Mouse (Mus musculus) forebrain, embryonic 10.5 days (tissue): Measurements from ENCODE around the gene Mindy2. TPM values are rescaled to one million over a fixed set of nuclear protein-coding genes. Genes with fewer than 3 reads are reported as not detected.
A peak's percentile ranks its signal among the peaks of the same experiment; 100 is the strongest.

Source experiments
- DNase-seq: peaks from one replicate; pipeline ENCODE4 v3.0.0-alpha.2; 2017; ENCODE audit warnings: low spot score; ENCODE audit errors: extremely low spot score
- H3K27ac ChIP-seq: fragments of 300-500 bp; sonication (generic); 2 replicates; pipeline ENCODE4 v1.5.1; 2016; ENCODE audit warnings: mild to moderate bottlenecking
- H3K27me3 ChIP-seq: fragments of 300-500 bp; sonication (generic); 2 replicates; pipeline ENCODE4 v1.6.1; 2016; ENCODE audit warnings: mild to moderate bottlenecking; ENCODE audit not compliant: poor library complexity, severe bottlenecking
- H3K36me3 ChIP-seq: fragments of 300-500 bp; sonication (generic); replicated peaks from 2 replicates; pipeline ENCODE4 v1.6.1; 2016; ENCODE audit warnings: mild to moderate bottlenecking, moderate library complexity
- H3K4me1 ChIP-seq: fragments of 300-500 bp; sonication (generic); 2 replicates; pipeline ENCODE4 v1.6.1; 2016
- H3K4me3 ChIP-seq: fragments of 300-500 bp; sonication (generic); 2 replicates; pipeline ENCODE4 v1.5.1; 2016; ENCODE audit warnings: mild to moderate bottlenecking, moderate library complexity
- H3K9me3 ChIP-seq: fragments of 300-500 bp; sonication (generic); 2 replicates; pipeline ENCODE4 v1.6.1; 2016; ENCODE audit warnings: mild to moderate bottlenecking, moderate library complexity
- WGBS: fragments of 180-500 bp; shearing (Covaris S2); methylation state at CpG from one replicate; pipeline ENCODE4 v1.1.7; 2016; 5-methylcytosine and 5-hydroxymethylcytosine counted together
- polyA plus RNA-seq: library from polyadenylated mRNA; unstranded; fragments of >200 nt; fragmentation: Nextera tagmentation; extraction: Ambion mirVana; gene quantifications from 2 replicates; pipeline ENCODE4 v1.2.1, GENCODE M21; 2016

Gene Mindy2
- polyA plus RNA-seq = 3.7 and 4.2 TPM in 2 replicates

DNA sequence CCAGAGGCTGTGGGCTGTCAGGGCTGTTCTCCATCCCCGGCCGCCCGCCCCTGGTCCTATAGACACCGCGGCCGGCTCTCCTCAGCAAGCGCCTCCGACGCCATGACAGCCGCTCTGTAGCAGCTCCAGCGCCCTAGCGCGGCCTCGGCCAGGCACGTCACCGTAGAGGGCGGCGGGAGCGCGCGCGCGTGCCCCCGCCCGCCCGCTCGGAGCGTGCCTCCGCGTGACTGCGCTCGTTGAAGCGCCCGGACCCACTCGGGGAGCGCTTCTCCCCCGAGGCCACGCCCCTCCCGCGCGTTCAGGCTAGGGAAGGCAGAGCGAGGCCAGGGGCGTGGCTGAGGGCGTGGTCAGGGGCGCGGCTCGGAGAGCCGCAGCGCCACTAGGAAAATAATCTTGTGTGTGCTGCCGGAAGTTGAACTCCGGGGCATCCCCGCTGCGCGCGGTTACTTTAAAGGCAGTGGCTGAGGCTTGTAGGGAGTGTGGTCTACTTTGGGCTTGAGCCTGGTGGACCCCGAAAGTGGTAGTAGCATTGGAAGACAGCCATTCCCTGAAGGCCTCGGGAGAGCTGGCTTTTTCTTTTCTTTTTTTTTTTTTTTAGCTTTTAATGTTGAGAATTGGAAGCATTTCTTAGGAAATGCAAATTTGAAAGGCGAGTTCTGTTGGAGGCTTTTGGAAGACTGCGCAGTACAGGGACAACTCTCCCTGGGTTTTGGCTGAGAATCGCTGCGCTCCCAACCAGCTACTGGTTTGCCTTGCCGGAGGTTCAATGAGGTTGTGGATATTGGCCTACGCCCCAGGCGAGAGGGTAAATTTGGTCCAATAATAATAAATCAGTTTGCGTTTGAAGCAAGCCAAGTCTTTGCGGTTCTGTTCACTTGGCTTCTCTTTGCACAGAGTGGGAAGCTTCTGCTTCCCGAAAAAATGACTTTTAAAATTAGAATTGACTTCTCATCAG lies at the start of gene Mindy2:
Mindy2 (minus strand) TSS at position 162 of the 955 bp plus-strand sequence.
- DNase-seq = peak; percentile 94
- Histone ChIP-seq H3K27me3 (no peaks in the 10 kb centered on the region), H3K9me3 (no peaks in the 10 kb centered on the region), H3K4me1 (peaks cover 34% of the 10 kb centered on the region), H3K4me3 (peak within 1 kb of the TSS; percentile 87), H3K36me3 (no peaks in the 10 kb centered on the region), H3K27ac (peak within 1 kb of the TSS; percentile 91)
- WGBS = 3% methylated on average over 67 of the region's 67 CpGs

DNA sequence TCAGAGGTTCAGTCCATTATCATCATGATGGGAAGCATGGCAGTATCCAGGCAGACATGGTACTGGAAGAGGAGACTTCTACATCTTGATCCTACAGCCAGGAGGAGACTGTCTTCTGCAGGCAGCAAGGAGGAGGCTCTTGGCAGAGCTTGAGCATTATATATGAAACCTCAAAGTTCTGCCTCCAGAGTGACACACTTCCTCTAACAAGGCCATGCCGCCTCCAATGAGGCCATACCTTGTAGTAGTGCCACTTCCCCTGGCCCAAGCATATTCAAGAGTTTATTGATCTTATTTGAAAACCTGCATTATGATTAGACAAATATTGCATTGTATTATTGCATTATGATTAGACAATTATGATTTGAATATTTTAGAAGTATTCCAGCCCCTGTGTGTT lies 49.5 kb upstream of the Mindy2 start:
- Histone ChIP-seq H3K4me3 (no peak overlapping the region), H3K4me1 (no peaks in the 10 kb centered on the region), H3K9me3 (no peaks in the 10 kb centered on the region), H3K27ac (no peak overlapping the region), H3K27me3 (no peaks in the 10 kb centered on the region), H3K36me3 (peaks cover 20% of the 10 kb centered on the region)
- DNase-seq = no peak
- 94% methylated on average over 1 of the region's 1 CpGs for WGBS

DNA sequence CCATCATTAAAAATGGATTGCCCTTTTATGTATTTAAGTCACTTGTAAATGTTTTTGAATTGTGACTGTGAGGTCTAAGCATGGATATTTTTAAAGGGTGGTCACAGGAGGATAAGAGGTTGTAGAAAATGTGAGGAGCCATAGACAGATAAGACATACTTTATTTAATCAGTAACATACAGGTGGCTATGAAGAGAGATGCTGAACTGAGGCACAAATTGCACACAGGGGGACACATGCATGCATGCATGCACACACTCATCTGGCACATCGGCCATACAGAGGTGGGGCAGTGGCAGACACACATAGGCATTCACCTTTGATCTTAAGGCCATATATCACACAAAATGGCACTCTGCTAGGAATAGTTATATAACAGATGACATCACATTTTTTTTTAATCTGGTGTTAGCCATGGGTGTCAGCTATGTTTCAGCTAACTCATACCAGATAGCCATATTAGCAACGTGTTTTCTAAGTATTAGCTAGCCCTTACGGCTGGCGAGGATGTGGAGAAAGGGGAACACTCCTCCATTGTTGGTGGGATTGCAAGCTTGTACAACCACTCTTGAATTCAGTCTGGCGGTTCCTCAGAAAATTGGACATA lies 46.7 kb upstream of the Mindy2 start:
- DNase-seq = no peak
- WGBS = 95% methylated on average over 5 of the region's 5 CpGs

DNA sequence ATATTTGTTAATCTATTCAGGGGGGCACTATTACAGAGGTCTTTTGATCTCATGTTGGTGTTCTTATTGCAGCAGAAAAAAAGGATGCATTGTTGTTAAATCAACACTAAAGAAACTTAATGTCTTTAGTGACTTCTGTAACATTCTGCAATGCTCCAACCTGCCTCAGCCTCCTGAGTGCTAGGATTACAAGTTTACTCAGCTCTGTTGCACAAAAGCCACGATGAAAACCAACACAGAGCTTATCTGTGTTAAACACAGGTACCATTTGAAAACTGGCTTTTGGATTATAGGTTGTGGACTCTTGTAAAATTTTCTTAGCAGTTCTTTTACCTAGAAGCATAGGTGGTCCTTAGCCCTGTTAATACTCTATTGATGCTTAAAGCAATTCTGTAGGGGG lies 41.1 kb upstream of the Mindy2 start:
- Histone ChIP-seq H3K27ac (no peak overlapping the region), H3K9me3 (no peaks in the 10 kb centered on the region), H3K4me1 (peaks cover 6% of the 10 kb centered on the region), H3K4me3 (no peak overlapping the region), H3K36me3 (no peaks in the 10 kb centered on the region), H3K27me3 (no peaks in the 10 kb centered on the region)
- no peak for DNase-seq
- 88% methylated on average over 1 of the region's 1 CpGs for WGBS

More for the DNA sequence above, 46.7 kb upstream of the Mindy2 start:
- Histone ChIP-seq H3K4me1 (peaks cover 6% of the 10 kb centered on the region), H3K4me3 (no peak overlapping the region), H3K36me3 (peaks cover 20% of the 10 kb centered on the region), H3K9me3 (no peaks in the 10 kb centered on the region), H3K27ac (no peak overlapping the region), H3K27me3 (no peaks in the 10 kb centered on the region)

DNA sequence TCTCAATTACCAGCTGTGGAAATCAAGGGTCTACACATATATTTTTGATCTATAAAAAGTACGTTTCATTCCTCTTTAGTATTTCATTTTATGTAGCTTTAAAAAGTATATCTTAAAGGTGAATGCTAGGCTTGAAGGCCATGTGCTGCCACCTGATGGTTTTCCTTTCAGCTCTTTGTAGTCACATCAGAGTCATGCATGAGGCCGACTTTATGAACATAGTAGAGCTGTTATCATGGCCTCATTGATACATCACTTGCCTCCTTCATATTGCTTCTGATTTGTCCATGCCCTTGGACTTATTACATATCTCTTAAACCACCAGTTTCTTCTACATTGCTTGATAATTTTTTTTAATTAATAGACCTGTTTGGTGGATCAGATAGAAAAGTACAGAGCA lies 38.7 kb upstream of the Mindy2 start:
- Histone ChIP-seq H3K27ac (no peak overlapping the region), H3K4me3 (no peak overlapping the region), H3K27me3 (no peaks in the 10 kb centered on the region), H3K4me1 (peaks cover 3% of the 10 kb centered on the region), H3K9me3 (no peaks in the 10 kb centered on the region), H3K36me3 (no peaks in the 10 kb centered on the region)
- DNase-seq = no peak
- WGBS = 86% methylated on average over 2 of the region's 2 CpGs

DNA sequence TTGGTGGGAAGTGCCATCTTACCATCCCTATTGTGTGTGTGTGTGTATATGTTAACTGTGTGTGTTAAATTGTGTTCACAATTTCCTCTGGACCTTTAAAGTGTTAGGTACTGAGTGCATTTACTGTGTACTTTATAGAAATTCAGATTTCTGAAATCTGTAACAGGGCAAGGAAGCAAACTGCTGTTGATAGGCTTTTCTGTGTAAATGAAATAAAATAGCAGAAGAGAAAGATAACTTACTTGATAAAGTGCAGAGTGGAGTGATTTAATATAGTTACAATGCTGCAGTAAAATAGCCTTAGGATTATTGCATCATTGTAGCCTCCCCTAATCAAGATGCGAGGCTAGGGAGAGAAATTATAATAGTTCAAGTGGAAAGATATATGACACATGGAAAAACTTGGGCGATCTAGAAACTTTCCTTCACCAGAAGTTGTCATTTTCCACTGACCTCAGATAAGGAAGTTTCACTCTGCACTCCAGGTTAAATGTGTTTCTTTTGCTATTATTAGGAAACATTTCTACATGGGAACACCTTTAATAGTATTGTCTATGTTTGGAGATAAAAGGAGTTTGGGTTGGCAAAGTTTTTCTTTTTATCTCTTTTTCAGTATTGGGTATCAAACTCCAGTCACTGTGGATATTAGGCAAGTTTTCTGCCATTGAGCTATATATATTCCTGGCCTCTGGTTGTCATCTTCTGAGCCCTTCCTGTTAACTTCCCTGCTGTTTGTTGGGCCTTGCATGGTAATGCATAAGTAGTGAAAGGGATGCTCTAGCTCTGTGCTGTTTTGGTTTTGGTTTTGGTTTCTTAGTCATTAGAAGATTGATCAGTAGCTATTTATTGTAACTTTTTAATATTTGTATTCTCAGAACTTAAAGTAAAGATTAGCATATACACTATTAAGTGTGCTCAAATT lies 35.1 kb upstream of the Mindy2 start:
- no peaks in the 10 kb centered on the region for H3K4me1 ChIP-seq
- no peaks in the 10 kb centered on the region for H3K9me3 ChIP-seq
- DNase-seq = no peak
- no peaks in the 10 kb centered on the region for H3K27me3 ChIP-seq
- 84% methylated on average over 2 of the region's 2 CpGs for WGBS
- H3K36me3 ChIP-seq = no peaks in the 10 kb centered on the region
- no peak overlapping the region for H3K4me3 ChIP-seq
- H3K27ac ChIP-seq = no peak overlapping the region

DNA sequence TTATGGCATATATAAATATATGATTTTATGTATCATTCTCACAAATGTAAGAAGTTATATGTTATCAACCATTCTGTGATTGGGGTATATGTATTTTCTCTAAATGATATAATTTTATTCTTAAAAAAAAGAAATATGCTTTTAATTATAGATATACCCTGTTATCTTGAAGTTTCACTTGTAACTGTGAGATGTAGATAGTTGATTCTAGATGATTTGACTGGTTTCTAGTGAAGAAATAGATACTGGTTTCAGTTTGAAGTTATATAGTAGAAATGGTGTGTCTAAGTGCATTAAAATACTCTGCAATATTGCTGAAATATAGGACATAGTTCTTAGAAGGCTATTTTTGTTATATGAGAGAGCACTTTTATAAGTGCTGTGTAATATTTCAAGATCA lies 33.6 kb upstream of the Mindy2 start:
- Histone ChIP-seq H3K4me3 (no peak overlapping the region), H3K4me1 (no peaks in the 10 kb centered on the region), H3K36me3 (no peaks in the 10 kb centered on the region), H3K9me3 (no peaks in the 10 kb centered on the region), H3K27ac (no peak overlapping the region), H3K27me3 (no peaks in the 10 kb centered on the region)
- DNase-seq = no peak

DNA sequence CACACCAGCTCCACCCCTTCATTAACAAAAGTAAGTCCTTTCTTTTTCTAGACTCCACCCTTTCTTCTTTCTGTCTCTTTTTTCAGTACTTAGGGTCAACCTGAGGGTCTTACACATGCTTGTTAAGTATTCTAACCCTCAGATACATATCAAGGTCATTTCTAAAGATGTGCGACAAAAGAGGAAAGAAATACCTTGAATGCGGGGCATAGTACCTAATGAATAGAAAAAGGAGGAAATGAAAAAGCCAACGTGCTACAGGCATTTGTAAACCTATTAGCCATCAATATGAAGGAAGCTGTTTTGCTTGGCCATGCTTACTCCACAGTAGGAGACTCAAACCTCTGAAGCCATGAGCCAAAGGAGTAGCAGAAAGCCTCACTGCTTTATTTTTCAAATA lies 33.0 kb upstream of the Mindy2 start:
- WGBS = 81% methylated on average over 3 of the region's 3 CpGs
- no peak overlapping the region for H3K27ac ChIP-seq
- no peaks in the 10 kb centered on the region for H3K36me3 ChIP-seq
- no peaks in the 10 kb centered on the region for H3K27me3 ChIP-seq
- no peaks in the 10 kb centered on the region for H3K4me1 ChIP-seq
- no peaks in the 10 kb centered on the region for H3K9me3 ChIP-seq
- no peak overlapping the region for H3K4me3 ChIP-seq
- DNase-seq = no peak

DNA sequence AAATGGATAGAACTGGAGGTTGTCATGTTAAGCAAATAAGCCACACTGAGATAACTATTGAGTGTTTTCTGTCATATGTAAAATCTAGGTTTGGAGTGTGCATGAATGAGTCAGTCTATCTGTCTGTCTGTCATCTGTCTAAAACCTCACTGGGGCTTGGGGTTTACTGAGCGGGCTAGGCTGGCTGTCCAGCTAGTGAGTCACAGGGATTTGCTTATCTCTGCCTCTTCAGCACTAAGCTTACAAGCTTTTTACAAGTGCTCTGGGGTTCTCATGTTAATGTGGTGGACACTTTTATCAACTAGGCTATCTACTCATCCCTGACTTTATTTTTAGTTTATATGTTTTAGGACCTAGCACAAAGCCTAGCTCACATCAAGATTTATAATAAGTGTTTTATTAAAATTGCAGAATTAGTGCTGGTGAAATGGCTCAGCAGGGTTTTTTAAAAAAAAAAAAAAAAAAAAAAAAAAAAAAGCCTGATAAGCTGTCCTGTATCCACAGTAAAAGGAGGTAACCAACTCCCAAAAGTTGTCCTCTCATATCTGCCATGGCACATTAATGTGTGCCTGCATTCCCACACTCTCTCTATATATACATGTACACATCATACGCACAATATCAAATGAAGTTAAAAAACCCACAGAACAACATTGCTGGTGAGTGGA lies 31.5 kb upstream of the Mindy2 start:
- Histone ChIP-seq H3K9me3 (no peaks in the 10 kb centered on the region), H3K27me3 (no peaks in the 10 kb centered on the region), H3K27ac (no peak overlapping the region), H3K4me3 (no peak overlapping the region), H3K36me3 (no peaks in the 10 kb centered on the region), H3K4me1 (no peaks in the 10 kb centered on the region)
- no peak for DNase-seq
- 93% methylated on average over 2 of the region's 2 CpGs for WGBS

DNA sequence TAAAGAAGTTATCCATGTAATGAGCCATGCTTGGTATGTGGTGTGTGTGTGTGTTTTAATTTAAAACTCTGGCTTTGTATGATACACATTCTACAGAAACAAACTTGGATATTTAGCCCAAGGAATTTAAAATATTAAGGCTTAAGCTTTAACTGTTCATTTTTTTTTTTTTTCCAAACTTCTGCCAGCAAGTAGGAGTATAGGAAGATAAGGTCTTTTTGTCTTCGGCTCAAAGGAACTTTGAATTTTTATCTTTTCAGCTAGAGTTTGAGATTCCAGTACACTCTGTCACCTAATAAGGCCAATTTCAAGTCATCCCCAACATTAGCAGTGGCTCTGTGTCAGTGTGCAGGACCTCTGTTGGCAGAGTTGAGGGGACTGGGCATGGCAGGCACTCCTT lies 25.2 kb upstream of the Mindy2 start:
- Histone ChIP-seq H3K4me1 (peaks cover 28% of the 10 kb centered on the region), H3K36me3 (no peaks in the 10 kb centered on the region), H3K4me3 (no peak overlapping the region), H3K9me3 (no peaks in the 10 kb centered on the region), H3K27me3 (no peaks in the 10 kb centered on the region), H3K27ac (no peak overlapping the region)
- no peak for DNase-seq
- 91% methylated on average over 1 of the region's 1 CpGs for WGBS

DNA sequence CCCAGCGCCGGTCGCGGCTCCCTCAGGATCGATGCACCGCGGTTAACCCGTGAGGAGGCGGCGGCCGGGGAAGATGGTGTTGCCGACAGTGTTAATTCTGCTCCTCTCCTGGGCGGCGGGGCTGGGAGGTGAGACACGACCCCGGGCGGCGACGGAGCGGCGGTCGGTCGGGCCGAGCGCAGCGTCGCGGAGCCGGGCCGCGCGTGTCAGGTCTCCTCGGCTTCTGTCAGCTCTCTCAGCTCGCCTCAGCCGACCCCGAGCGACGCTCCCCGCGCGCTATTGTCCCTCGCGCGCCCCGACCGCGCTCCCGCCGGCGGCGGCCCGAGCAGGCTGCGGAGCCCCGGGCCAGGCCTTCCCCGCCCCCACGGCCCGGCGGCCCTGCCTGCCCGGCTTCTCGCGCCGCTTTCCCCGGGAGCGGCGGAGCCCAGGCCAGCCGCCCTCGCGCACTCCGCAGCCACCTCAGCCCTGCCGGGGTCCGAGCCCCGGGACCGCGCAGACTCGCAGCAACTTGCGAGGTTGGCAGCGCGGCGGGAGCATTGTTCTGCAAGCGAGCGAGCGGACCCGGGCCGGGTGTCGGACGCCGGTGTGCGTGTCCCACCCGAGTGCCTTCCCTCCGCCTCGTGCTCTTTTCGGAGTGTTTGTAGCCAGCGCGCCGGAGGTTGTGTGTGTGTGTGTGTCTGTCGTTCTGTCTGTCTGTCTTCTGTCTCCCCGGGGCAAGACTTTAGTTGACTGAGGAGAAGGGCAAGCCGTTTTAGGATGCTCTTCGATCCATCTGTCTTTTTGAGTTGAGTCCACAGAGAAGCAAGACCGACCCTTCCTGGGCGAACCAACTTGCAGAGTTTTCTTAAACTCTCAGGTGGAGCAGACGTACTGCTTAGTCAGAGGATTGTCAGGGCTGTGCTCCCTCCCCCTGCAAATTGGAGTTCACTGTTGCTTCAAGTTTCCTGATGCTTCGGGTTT lies 22.4 kb upstream of the Mindy2 start:
- Histone ChIP-seq H3K27ac (peak overlapping the region; percentile 97), H3K27me3 (no peaks in the 10 kb centered on the region), H3K36me3 (no peaks in the 10 kb centered on the region), H3K4me3 (peak overlapping the region; percentile 97), H3K9me3 (no peaks in the 10 kb centered on the region), H3K4me1 (peaks cover 28% of the 10 kb centered on the region)
- DNase-seq = peak; percentile 68
- WGBS = under 1% methylated on average over 102 of the region's 103 CpGs
